Mouse (Mus musculus): Measurements from ENCODE around the gene Acer1.

DNA sequence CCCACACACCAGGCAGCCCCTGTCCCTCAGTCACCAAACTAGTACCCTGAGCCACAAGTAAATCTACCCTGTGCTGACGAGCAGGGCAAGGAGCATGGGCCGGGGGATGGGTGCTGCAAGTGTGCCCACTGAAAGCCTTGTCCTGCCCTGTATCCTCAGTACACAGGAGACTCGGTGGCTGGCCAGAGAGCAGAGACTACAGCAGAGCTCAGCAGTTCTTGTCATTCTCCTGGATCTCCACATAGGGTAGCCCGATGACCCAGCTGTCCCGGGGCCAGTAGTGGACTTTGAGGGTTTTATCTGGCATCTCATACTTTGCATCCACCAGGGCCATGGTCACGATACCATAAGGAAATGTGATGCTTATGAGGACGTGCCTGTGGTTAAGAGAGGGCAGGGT is 27.1 kb downstream of the Acer1 start:
- no peak for TF ChIP-seq CTCF (conservative IDR thresholded peaks at IDR 0.05; ENCODE audit: insufficient read depth, insufficient read length, low read depth, low read length)
- no peak for TF ChIP-seq POLR2A (IDR thresholded peaks at IDR 0.05; ENCODE audit: low read depth, low read length)
